Mouse (Mus musculus) MEL (cell line): ENCODE results near the gene Hist1h2ae.

ENCODE experiments used
- CTCF ChIP-seq, 3 experiments: IDR thresholded peaks in 2 of 3; conservative IDR thresholded peaks in 1 of 3; 2 replicates each; pipeline ENCODE4 v1.5.1; 2011 to 2012; ENCODE audit warnings: low read length in 3 of 3, low read depth in 2 of 3, mild to moderate bottlenecking in 2 of 3, improper control_type of control experiment in 1 of 3, inconsistent platforms in 1 of 3, mixed read lengths in 1 of 3, moderate library complexity in 1 of 3; ENCODE audit not compliant: control insufficient read depth in 1 of 3, insufficient read depth in 1 of 3, poor library complexity in 1 of 3, severe bottlenecking in 1 of 3
- EP300 ChIP-seq, 2 experiments: IDR thresholded peaks; 2 replicates each; pipeline ENCODE4 v1.6.1; 2011; ENCODE audit warnings: improper control_type of control experiment in 2 of 2, low read length in 2 of 2, low read depth in 1 of 2, mild to moderate bottlenecking in 1 of 2
- GABPA ChIP-seq: IDR thresholded peaks from 2 replicates; pipeline ENCODE4 v1.6.1; 2012; ENCODE audit warnings: low read depth, mild to moderate bottlenecking, inconsistent platforms, low read length, improper control_type of control experiment, moderate library complexity
- NRF1 ChIP-seq: IDR thresholded peaks from 2 replicates; pipeline ENCODE4 v1.6.1; 2014; ENCODE audit warnings: low read depth, mild to moderate bottlenecking, inconsistent platforms, low read length, improper control_type of control experiment, moderate library complexity; ENCODE audit not compliant: poor library complexity, insufficient read depth, severe bottlenecking
- POLR2A ChIP-seq, 2 experiments: IDR thresholded peaks; 2 replicates each; pipeline ENCODE4 v1.6.1; 2011 to 2012; ENCODE audit warnings: low read length in 2 of 2, mild to moderate bottlenecking in 2 of 2, control low read depth in 1 of 2, improper control_type of control experiment in 1 of 2, low read depth in 1 of 2, moderate library complexity in 1 of 2; ENCODE audit not compliant: control insufficient read depth in 1 of 2, insufficient read depth in 1 of 2, poor library complexity in 1 of 2
- POLR2AphosphoS2 ChIP-seq: IDR thresholded peaks from 2 replicates; pipeline ENCODE4 v1.6.1; 2011; ENCODE audit warnings: low read length, improper control_type of control experiment
- RCOR1 ChIP-seq: IDR thresholded peaks from 2 replicates; pipeline ENCODE4 v1.6.1; 2012; ENCODE audit warnings: low read depth, mild to moderate bottlenecking, inconsistent platforms, low read length, improper control_type of control experiment
- SMC3 ChIP-seq: IDR thresholded peaks from 2 replicates; pipeline ENCODE4 v1.6.1; 2011; ENCODE audit warnings: low read depth, low read length, improper control_type of control experiment
- ZMIZ1 ChIP-seq: IDR thresholded peaks from 2 replicates; pipeline ENCODE4 v1.6.1; 2012; ENCODE audit warnings: low read depth, mild to moderate bottlenecking, inconsistent platforms, low read length, improper control_type of control experiment, moderate library complexity

- no peak for TF ChIP-seq CTCF (IDR thresholded peaks at IDR 0.05 in 2 of 3, conservative IDR thresholded peaks at IDR 0.05 in 1 of 3; ENCODE audit: control insufficient read depth in 1 of 3, insufficient read depth in 1 of 3, low read depth in 2 of 3, low read length in 3 of 3, poor library complexity in 1 of 3, severe bottlenecking in 1 of 3)
- no peak for TF ChIP-seq EP300 (IDR thresholded peaks at IDR 0.05; ENCODE audit: low read depth in 1 of 2, low read length in 2 of 2)
- TF ChIP-seq POLR2A (IDR thresholded peaks at IDR 0.05; ENCODE audit: control insufficient read depth in 1 of 2, insufficient read depth in 1 of 2, low read depth in 1 of 2, low read length in 2 of 2, poor library complexity in 1 of 2) = no peak
- no peak for TF ChIP-seq RCOR1
- no peak for TF ChIP-seq SMC3
- TF ChIP-seq POLR2AphosphoS2 = no peak
- TF ChIP-seq GABPA = no peak
- TF ChIP-seq NRF1 = no peak
- TF ChIP-seq ZMIZ1 = no peak
Measured at GRCm38 (mm10) chr13:23529005-23529404, 42.0 kb downstream of the Hist1h2ae start.
